Mouse (Mus musculus): ENCODE results near the gene Kpna3. TPM values are rescaled to one million over a fixed set of nuclear protein-coding genes. Genes with fewer than 3 reads are reported as not detected.
A peak's percentile ranks its signal among the peaks of the same experiment; 100 is the strongest.
"Not testable (repeated sequence)": the region's sequence is repeated elsewhere in the genome, so short reads cannot be mapped to it uniquely, and the experiment has no call there.

Kpna3 gene
- 10 to 100 TPM; 67.5 to 71.4 TPM for total RNA-seq (2021)

GRCm38 (mm10) chr14:61439661-61440559 lies at the start of gene Kpna3:
Kpna3 (minus strand) TSS chr14:61439874.
- DNase-seq (ENCODE audit: extremely low spot score in 1 of 2, low spot score in 1 of 2) = peak; percentile 76 to 90

GRCm38 (mm10) chr14:61460365-61460764 lies 20.7 kb upstream of the Kpna3 start:
- DNase-seq (ENCODE audit: extremely low spot score in 1 of 2, low spot score in 1 of 2) = no peak

- no peak for DNase-seq (ENCODE audit: extremely low spot score in 1 of 2, low spot score in 1 of 2)
These were observed 17.8 kb upstream of the Kpna3 start for GRCm38 (mm10) chr14:61457468-61457867.

GRCm38 (mm10) chr14:61455571-61455970 lies 15.9 kb upstream of the Kpna3 start:
- DNase-seq (ENCODE audit: extremely low spot score in 1 of 2, low spot score in 1 of 2) = no peak

GRCm38 (mm10) chr14:61453032-61453431 lies 13.4 kb upstream of the Kpna3 start:
- no peak for DNase-seq (ENCODE audit: extremely low spot score in 1 of 2, low spot score in 1 of 2)

GRCm38 (mm10) chr14:61452481-61452880 lies 12.8 kb upstream of the Kpna3 start:
- no peak for DNase-seq (ENCODE audit: extremely low spot score in 1 of 2, low spot score in 1 of 2)

GRCm38 (mm10) chr14:61447775-61448174 lies 8.1 kb upstream of the Kpna3 start:
- no peak for DNase-seq (ENCODE audit: extremely low spot score in 1 of 2, low spot score in 1 of 2)

GRCm38 (mm10) chr14:61439141-61439660 lies 473 bp downstream of the Kpna3 start:
- peak in 1 of 2 experiments; percentile 24 for DNase-seq (ENCODE audit: extremely low spot score in 1 of 2, low spot score in 1 of 2)

- DNase-seq (ENCODE audit: extremely low spot score in 1 of 2, low spot score in 1 of 2) = no peak
These were observed 1.3 kb downstream of the Kpna3 start for GRCm38 (mm10) chr14:61438171-61438945.

GRCm38 (mm10) chr14:61436866-61437265 lies 2.8 kb downstream of the Kpna3 start:
- no peak for DNase-seq (ENCODE audit: extremely low spot score in 1 of 2, low spot score in 1 of 2)

- DNase-seq (ENCODE audit: extremely low spot score in 1 of 2, low spot score in 1 of 2) = no peak
These were observed 11.4 kb downstream of the Kpna3 start for GRCm38 (mm10) chr14:61428126-61428787.

GRCm38 (mm10) chr14:61427095-61427494 lies 12.6 kb downstream of the Kpna3 start:
- not testable (repeated sequence) for DNase-seq (ENCODE audit: extremely low spot score in 1 of 2, low spot score in 1 of 2)

GRCm38 (mm10) chr14:61425080-61425665 lies 14.5 kb downstream of the Kpna3 start:
- DNase-seq (ENCODE audit: extremely low spot score in 1 of 2, low spot score in 1 of 2) = no peak

- DNase-seq (ENCODE audit: extremely low spot score in 1 of 2, low spot score in 1 of 2) = no peak
These were observed 24.0 kb downstream of the Kpna3 start for GRCm38 (mm10) chr14:61415719-61416118.

GRCm38 (mm10) chr14:61415311-61415710 lies 24.4 kb downstream of the Kpna3 start:
- DNase-seq (ENCODE audit: extremely low spot score in 1 of 2, low spot score in 1 of 2) = no peak

- no peak for DNase-seq (ENCODE audit: extremely low spot score in 1 of 2, low spot score in 1 of 2)
These were observed 24.9 kb downstream of the Kpna3 start for GRCm38 (mm10) chr14:61414808-61415207.

- DNase-seq (ENCODE audit: extremely low spot score in 1 of 2, low spot score in 1 of 2) = no peak
These were observed 25.5 kb downstream of the Kpna3 start for GRCm38 (mm10) chr14:61414199-61414598.

GRCm38 (mm10) chr14:61413686-61414085 lies 26.0 kb downstream of the Kpna3 start:
- no peak for DNase-seq (ENCODE audit: extremely low spot score in 1 of 2, low spot score in 1 of 2)

- DNase-seq (ENCODE audit: extremely low spot score in 1 of 2, low spot score in 1 of 2) = no peak
These were observed 29.7 kb downstream of the Kpna3 start for GRCm38 (mm10) chr14:61410020-61410419.

- no peak for DNase-seq (ENCODE audit: extremely low spot score in 1 of 2, low spot score in 1 of 2)
These were observed 32.6 kb downstream of the Kpna3 start for GRCm38 (mm10) chr14:61407055-61407454.
